Mouse (Mus musculus) mature B cell (primary cell): Measurements from ENCODE around the gene Capza1.
"Not testable (repeated sequence)": the region's sequence is repeated elsewhere in the genome, so short reads cannot be mapped to it uniquely, and the experiment has no call there.

ENCODE experiments used
- in situ Hi-C: fragments of 300-500 bp; cut with MboI; formaldehyde crosslinking; loops from 2 replicates; pipeline ENCODE4 v1.14.3; 2019

The Capza1 gene

GRCm38 (mm10) chr3:104817481-104817990 is 46.8 kb downstream of the Capza1 start:
- in situ Hi-C loops: no loop called here

GRCm38 (mm10) chr3:104816130-104816529 is 48.2 kb downstream of the Capza1 start:
- in situ Hi-C loops: no loop called here

GRCm38 (mm10) chr3:104815346-104815745 is 49.0 kb downstream of the Capza1 start:
- in situ Hi-C loops: no loop called here

GRCm38 (mm10) chr3:104814746-104815145 is 49.6 kb downstream of the Capza1 start:
- in situ Hi-C loops: no loop called here

- in situ Hi-C loops: not testable (repeated sequence)
These were observed 51.1 kb downstream of the Capza1 start for GRCm38 (mm10) chr3:104813227-104813626.

GRCm38 (mm10) chr3:104812254-104812653 is 52.1 kb downstream of the Capza1 start:
- in situ Hi-C loops: no loop called here

- in situ Hi-C loops: no loop called here
These were observed 52.6 kb downstream of the Capza1 start for GRCm38 (mm10) chr3:104811752-104812151.

- in situ Hi-C loops: no loop called here
These were observed 58.8 kb downstream of the Capza1 start for GRCm38 (mm10) chr3:104805539-104805938.

DNA sequence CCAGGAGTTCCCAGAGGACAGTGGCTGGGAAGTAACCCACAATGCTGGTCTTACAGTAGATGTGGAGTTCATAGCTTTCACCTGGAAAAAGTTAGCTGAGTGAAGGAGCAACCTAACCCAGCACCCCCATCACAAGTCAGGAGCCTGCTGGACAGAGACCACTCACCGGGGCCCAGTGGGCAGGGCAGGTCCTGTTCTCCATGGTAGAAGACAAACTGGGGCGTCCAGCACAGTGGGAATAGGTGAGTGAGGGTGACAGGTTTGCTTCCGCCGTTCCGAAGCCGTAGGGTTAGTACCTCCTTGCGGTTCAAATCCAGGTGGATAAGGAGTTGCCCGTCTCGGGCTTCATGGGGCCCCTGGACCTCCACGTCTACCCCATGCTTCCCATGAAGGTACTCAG is 60.0 kb downstream of the Capza1 start:
- in situ Hi-C loops: no loop called here

- in situ Hi-C loops: no loop called here
These were observed 62.8 kb downstream of the Capza1 start for GRCm38 (mm10) chr3:104801481-104801880.

DNA sequence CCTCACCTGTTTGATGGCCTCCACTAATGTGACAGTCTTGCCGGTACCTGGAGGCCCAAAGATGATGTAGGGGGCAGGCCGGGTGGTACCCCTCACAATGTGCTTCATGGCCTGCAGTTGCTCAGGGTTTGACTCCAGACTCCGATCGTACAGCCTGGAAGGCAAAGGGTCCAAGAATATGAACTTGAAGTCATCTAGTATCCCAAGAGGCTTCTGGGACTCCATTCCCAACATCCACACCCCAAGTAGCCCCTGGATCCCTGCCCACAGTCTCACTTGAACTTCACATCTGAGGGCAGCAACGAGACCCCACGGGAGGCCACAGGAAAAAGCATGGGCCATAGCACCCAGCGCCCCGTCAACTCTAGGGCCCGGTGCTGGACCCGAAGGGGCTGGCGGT is 63.6 kb downstream of the Capza1 start:
- in situ Hi-C loops: no loop called here

DNA sequence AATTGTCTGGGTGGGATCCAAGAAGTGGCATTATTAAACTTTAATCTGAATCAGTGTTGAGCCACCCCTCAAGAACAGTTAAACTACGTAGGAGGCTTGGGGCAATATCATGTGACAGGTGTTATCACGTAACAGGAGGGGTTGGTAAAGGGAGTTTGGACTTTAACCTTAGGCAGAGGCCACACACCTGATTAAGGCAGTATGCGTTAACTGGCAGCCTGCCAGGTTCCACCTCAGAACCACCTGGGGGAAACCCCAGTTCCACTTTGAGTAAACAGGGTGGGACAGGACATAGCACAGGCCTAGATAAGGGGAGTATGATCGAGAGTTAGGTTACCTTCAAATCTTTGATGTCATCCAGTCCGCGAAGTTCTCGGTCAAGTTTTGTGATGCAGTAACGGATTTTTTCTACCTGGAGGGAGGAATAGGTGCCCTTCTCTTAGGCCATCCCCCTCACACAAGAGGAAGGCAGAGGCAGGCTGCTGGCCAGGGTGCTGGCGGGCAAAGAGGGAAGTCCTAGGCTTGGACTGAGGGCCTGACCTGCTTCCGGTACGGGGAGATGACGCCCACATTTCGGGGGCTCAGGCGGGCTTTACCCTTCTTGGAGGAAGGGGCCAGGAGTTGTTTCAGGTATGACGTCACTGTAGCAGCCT is 67.7 kb downstream of the Capza1 start:
- in situ Hi-C loops: no loop called here

- in situ Hi-C loops: no loop called here
These were observed 68.5 kb downstream of the Capza1 start for GRCm38 (mm10) chr3:104795661-104796340.

DNA sequence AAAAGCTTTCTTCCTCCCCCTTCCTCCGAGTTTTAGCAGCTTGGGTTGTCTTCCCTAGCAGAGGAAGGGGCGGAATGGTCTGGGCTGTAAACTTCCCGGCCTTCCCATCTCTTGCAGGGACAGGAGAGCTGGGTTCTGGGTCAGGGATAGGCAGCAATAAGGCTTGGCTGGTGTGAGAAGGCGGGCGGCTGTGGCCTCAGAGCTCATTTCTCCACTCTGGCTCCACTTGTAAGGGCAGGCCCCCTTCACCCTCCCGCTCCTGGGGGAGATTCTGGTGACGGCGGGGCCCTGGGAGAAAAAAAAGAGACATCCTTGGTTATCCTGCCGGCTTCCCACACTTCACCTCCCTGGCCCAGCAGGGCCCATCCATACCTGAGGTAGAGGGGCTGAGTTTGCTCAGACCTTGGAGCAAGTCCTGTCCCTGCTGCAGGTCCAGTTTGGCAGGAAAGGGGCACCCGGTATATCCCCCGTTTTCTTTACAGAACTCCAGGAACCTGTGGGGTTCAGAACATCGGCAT is 69.3 kb downstream of the Capza1 start:
- in situ Hi-C loops: no loop called here

GRCm38 (mm10) chr3:104793871-104794828 is 70.2 kb downstream of the Capza1 start:
- in situ Hi-C loops: no loop called here

- in situ Hi-C loops: no loop called here
These were observed 71.7 kb downstream of the Capza1 start for GRCm38 (mm10) chr3:104792360-104793270.

- in situ Hi-C loops: no loop called here
These were observed 72.6 kb downstream of the Capza1 start for GRCm38 (mm10) chr3:104791671-104792070.

GRCm38 (mm10) chr3:104791017-104791416 is 73.3 kb downstream of the Capza1 start:
- in situ Hi-C loops: no loop called here

- in situ Hi-C loops: no loop called here
These were observed 73.8 kb downstream of the Capza1 start for GRCm38 (mm10) chr3:104790401-104790937.

- in situ Hi-C loops: no loop called here
These were observed 74.5 kb downstream of the Capza1 start for GRCm38 (mm10) chr3:104789822-104790221.

DNA sequence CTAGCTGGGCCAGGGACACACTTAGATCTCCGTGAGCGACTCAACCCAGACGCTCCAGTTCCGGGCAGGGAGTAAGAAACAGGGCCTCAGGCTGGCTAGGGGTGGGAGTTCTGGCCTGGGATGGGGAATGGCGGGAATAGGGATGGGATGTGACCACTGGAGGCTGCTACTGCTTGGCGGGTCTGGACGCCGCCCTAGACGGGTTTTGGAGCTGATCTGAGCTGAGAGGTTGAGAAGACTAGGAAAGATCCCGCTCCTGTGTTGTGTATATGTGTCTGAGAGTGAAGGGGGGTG is 75.0 kb downstream of the Capza1 start:
- in situ Hi-C loops: no loop called here
